Mouse (Mus musculus): ENCODE measurements around the gene Zfp771. TPM values are rescaled to one million over a fixed set of nuclear protein-coding genes. Genes with fewer than 3 reads are reported as not detected.

Gene Zfp771
- polyA plus RNA-seq, 1 experiment: 41.0 TPM

DNA sequence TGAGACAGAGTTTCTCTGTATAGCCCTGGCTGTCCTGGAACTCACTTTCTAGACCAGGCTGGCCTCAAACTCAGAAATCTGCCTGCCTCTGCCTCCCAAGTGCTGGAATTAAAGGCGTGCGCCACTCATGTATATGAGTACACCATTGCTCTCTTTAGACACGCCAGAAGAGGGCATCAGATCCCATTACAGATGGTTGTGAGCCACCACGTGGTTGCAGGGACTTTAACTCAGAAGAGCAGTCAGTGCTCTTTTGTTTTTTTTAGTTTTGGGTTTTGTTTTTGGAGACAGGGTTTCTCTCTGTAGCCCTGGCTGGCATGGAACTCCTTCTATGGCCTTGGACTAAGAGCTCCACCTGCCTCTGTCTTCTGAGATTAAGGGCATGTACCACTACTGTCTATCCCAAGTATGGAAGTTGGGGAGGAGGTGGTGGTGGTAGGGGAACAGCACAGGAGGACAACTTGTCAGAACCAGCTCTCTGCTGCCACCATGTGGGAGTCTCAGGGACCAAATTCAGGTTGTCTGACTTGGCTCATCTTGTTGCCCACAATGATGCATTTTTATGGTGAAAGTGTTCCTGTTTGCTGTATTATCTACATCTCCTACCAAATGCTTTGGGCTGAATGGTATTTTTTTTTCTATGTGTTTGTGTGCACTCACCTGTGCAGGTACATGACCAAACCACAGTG is 15.3 kb upstream of the Zfp771 start:
- no peaks in the 10 kb centered on the region for H3K27me3 ChIP-seq (ENCODE audit: control insufficient read depth, insufficient read depth, low read length)
- peaks cover 4% of the 10 kb centered on the region for H3K4me1 ChIP-seq (ENCODE audit: control insufficient read depth, insufficient read depth, low read length)
- no peak overlapping the region for H3K27ac ChIP-seq (ENCODE audit: control insufficient read depth, insufficient read depth, low read depth, low read length)
- no peak overlapping the region for H3K4me3 ChIP-seq (ENCODE audit: control insufficient read depth, low read depth, low read length)
- peak; percentile 64; the same call in 1 of the 2 replicates for TF ChIP-seq CTCF (IDR thresholded peaks at IDR 0.05; ENCODE audit: control insufficient read depth, insufficient read depth, insufficient replicate concordance, low read depth, low read length)
- no peak for TF ChIP-seq POLR2A (IDR thresholded peaks at IDR 0.05; ENCODE audit: control insufficient read depth, low read depth, low read length)
- H3K36me3 ChIP-seq (ENCODE audit: control insufficient read depth, insufficient read depth, low read length): no peaks in the 10 kb centered on the region

DNA sequence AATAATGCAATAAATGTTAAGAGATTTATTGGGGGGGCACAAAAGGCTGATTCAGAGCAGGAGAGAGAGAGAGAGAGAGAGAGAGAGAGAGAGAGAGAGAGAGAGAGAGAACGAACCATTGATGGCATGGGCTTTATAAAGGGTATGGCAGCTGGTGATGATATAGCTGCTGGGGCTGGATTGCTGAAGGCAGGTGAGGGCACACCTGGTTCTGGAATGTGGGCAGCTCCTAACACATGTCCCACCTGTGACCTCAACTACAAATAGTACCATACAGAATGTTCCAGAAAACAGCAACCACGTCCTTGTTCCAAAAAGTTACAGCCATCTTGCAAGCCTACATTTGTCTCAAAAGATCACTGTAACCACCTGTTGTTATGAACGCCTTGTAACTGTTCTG is 12.7 kb upstream of the Zfp771 start:
- Histone ChIP-seq H3K27me3 (ENCODE audit: control insufficient read depth, insufficient read depth, low read length) (no peaks in the 10 kb centered on the region), H3K36me3 (ENCODE audit: control insufficient read depth, insufficient read depth, low read length) (no peaks in the 10 kb centered on the region), H3K4me1 (ENCODE audit: control insufficient read depth, insufficient read depth, low read length) (peaks cover 4% of the 10 kb centered on the region), H3K4me3 (ENCODE audit: control insufficient read depth, low read depth, low read length) (no peak overlapping the region), H3K27ac (ENCODE audit: control insufficient read depth, insufficient read depth, low read depth, low read length) (no peak overlapping the region)
- TF ChIP-seq CTCF (IDR thresholded peaks at IDR 0.05; ENCODE audit: control insufficient read depth, insufficient read depth, insufficient replicate concordance, low read depth, low read length): no peak
- no peak for TF ChIP-seq POLR2A (IDR thresholded peaks at IDR 0.05; ENCODE audit: control insufficient read depth, low read depth, low read length)

DNA sequence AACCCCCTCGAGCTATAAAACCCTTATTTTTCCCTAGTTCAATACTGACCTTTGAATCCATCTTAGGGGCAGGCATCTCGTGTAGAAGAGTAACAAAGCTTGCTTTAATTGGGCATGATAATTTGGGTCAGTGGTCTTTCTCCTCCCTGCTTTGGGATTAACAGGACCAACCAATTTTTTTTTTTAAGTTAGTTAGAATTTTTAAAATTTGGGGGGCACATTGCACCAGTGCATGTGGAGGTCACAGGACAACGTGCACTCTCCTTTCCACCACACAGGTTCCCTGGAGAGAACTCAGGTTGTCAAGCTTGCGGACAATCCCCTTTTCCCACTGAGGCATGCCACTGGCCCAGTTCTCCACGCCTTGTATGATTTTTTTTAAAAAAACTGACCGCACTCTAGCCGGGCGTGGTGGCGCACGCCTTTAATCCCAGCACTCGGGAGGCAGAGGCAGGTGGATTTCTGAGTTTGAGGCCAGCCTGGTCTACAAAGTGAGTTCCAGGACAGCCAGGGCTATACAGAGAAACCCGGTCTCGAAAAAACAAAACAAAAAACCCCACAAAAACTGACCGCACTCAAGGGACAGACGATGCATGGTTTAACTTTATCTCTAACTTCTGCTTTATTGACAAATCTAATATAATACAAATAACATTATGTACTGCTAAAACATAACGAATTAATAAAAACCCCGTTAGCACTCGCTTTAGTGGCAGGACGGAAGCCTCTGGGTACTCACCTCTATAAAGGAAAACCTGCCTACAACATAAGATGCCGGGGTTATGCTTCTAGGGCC is 12.1 kb upstream of the Zfp771 start:
- Histone ChIP-seq H3K27ac (ENCODE audit: control insufficient read depth, insufficient read depth, low read depth, low read length) (peak overlapping the region; percentile 81), H3K4me3 (ENCODE audit: control insufficient read depth, low read depth, low read length) (peak overlapping the region; percentile 92), H3K4me1 (ENCODE audit: control insufficient read depth, insufficient read depth, low read length) (peaks cover 4% of the 10 kb centered on the region), H3K36me3 (ENCODE audit: control insufficient read depth, insufficient read depth, low read length) (no peaks in the 10 kb centered on the region), H3K27me3 (ENCODE audit: control insufficient read depth, insufficient read depth, low read length) (no peaks in the 10 kb centered on the region)
- TF ChIP-seq POLR2A (IDR thresholded peaks at IDR 0.05; ENCODE audit: control insufficient read depth, low read depth, low read length): no peak
- no peak for TF ChIP-seq CTCF (IDR thresholded peaks at IDR 0.05; ENCODE audit: control insufficient read depth, insufficient read depth, insufficient replicate concordance, low read depth, low read length)

DNA sequence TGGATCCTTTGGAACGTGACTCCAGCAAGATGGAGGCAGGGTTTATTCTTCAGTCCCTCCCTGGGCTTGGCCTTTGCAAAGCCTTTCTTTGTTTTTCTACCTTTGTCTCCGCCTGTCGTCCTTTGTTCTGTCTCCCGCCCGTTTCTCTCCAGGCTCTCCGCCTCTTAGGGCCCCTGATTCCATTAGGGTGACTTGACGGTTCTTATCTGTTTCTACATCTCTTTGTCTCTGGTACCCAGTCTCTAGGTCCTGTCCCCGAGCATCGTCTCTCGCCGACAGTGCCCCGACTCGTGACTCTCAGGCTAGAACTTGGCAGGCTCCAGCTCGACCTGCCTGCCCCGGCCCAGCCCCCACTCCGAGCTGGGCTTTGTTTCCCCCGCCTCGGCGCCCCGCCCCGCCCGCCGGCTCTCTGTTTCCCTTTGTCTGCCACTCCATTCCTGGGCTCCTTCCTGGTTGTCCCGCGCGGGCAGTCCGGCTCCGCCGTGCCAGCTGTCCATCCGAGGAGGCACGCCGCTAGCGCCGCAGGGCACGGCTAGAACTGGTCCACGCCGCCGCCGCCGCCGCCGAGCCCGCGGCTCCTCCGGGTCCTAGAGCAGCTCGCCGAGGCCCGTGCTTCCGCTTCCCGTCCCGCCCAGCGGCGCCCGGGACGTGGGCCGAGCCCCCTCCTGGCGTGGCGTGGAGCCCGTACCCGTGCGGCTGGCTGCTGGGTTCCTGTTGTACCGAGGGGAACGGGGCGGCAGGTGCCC is 11.3 kb upstream of the Zfp771 start, which contains the start of the genes Zfp553 and Sept1:
Zfp553 (plus strand) TSS at position 440 of the 746 bp plus-strand sequence.
Sept1 (minus strand) TSS at position 509 of the 746 bp plus-strand sequence.
- H3K36me3 ChIP-seq (ENCODE audit: control insufficient read depth, insufficient read depth, low read length): no peaks in the 10 kb centered on the region
- H3K4me3 ChIP-seq (ENCODE audit: control insufficient read depth, low read depth, low read length): peak within 1 kb of the TSS; percentile 92
- no peaks in the 10 kb centered on the region for H3K27me3 ChIP-seq (ENCODE audit: control insufficient read depth, insufficient read depth, low read length)
- peak within 1 kb of the TSS; percentile 81 for H3K27ac ChIP-seq (ENCODE audit: control insufficient read depth, insufficient read depth, low read depth, low read length)
- peaks cover 4% of the 10 kb centered on the region for H3K4me1 ChIP-seq (ENCODE audit: control insufficient read depth, insufficient read depth, low read length)
- peak; percentile 56 for TF ChIP-seq POLR2A (IDR thresholded peaks at IDR 0.05; ENCODE audit: control insufficient read depth, low read depth, low read length)
- no peak for TF ChIP-seq CTCF (IDR thresholded peaks at IDR 0.05; ENCODE audit: control insufficient read depth, insufficient read depth, insufficient replicate concordance, low read depth, low read length)

DNA sequence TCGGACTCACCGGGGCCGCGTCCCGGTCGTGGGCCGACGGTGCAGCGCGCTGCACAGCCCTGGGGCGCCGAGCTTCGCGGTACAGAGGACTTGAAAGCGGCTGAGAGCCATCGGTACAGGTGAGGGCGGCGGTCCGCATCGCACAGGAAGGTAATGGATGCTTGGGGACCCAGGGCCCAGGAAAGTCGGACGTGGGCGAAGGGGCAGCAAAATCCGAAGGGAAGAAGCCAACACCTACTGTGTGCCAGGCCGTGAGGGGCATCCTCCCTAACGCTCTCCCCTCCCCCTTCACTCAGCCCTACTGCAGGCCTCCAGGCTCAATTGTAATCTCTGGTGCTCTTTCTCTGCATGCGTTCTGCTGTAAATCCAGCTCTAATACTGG is 10.7 kb upstream of the Zfp771 start:
- Histone ChIP-seq H3K4me3 (ENCODE audit: control insufficient read depth, low read depth, low read length) (peak overlapping the region; percentile 92), H3K27ac (ENCODE audit: control insufficient read depth, insufficient read depth, low read depth, low read length) (peak overlapping the region; percentile 81), H3K36me3 (ENCODE audit: control insufficient read depth, insufficient read depth, low read length) (no peaks in the 10 kb centered on the region), H3K27me3 (ENCODE audit: control insufficient read depth, insufficient read depth, low read length) (no peaks in the 10 kb centered on the region), H3K4me1 (ENCODE audit: control insufficient read depth, insufficient read depth, low read length) (peaks cover 4% of the 10 kb centered on the region)
- TF ChIP-seq CTCF (IDR thresholded peaks at IDR 0.05; ENCODE audit: control insufficient read depth, insufficient read depth, insufficient replicate concordance, low read depth, low read length) (no peak), POLR2A (IDR thresholded peaks at IDR 0.05; ENCODE audit: control insufficient read depth, low read depth, low read length) (no peak; the same call in 1 of the 2 replicates)

DNA sequence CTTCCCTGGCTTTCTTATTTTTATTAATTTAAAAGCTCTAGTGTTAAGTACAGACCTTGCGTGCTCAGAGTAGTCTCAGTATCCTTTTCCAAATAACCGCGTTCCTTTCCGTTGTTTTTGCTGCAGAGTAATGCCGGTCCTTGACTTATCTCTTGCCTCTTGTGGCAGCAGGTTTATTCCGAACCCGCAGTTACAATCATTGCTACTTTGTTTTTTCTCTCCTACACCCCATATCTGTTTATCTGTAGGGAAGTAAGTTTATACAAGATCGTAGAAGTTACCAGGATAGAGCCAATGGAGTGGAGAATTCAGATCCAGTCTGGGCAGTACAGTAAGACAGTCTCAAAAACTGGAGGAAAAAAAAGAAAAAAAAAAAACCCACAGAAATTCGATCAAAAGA is 10.3 kb upstream of the Zfp771 start:
- TF ChIP-seq CTCF (IDR thresholded peaks at IDR 0.05; ENCODE audit: control insufficient read depth, insufficient read depth, insufficient replicate concordance, low read depth, low read length) (no peak), POLR2A (IDR thresholded peaks at IDR 0.05; ENCODE audit: control insufficient read depth, low read depth, low read length) (no peak)
- H3K4me1 ChIP-seq (ENCODE audit: control insufficient read depth, insufficient read depth, low read length): peaks cover 4% of the 10 kb centered on the region
- H3K27ac ChIP-seq (ENCODE audit: control insufficient read depth, insufficient read depth, low read depth, low read length): no peak overlapping the region
- no peaks in the 10 kb centered on the region for H3K36me3 ChIP-seq (ENCODE audit: control insufficient read depth, insufficient read depth, low read length)
- H3K27me3 ChIP-seq (ENCODE audit: control insufficient read depth, insufficient read depth, low read length): no peaks in the 10 kb centered on the region
- H3K4me3 ChIP-seq (ENCODE audit: control insufficient read depth, low read depth, low read length): peak overlapping the region; percentile 92

DNA sequence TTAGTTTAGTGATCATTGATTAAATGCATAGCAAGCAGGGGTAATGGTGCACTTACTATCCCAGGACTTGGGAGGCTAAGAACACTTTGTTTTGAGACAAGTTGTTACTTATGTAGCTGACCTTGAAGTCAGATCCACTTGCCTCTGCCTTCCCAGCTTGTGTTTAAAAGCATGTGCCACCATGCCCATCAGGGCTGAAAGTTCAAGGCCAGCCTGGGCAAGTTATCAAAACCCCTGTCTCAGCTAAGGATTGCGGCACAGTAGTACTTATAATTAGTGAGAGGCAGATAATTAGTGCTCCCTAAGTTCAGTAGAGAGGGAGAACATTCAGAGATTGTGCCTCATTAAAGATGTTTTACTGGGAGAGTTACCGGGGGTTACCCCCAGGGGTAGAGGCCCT is 9.3 kb upstream of the Zfp771 start:
- Histone ChIP-seq H3K4me3 (ENCODE audit: control insufficient read depth, low read depth, low read length) (no peak overlapping the region), H3K27ac (ENCODE audit: control insufficient read depth, insufficient read depth, low read depth, low read length) (no peak overlapping the region), H3K27me3 (ENCODE audit: control insufficient read depth, insufficient read depth, low read length) (no peaks in the 10 kb centered on the region), H3K36me3 (ENCODE audit: control insufficient read depth, insufficient read depth, low read length) (no peaks in the 10 kb centered on the region), H3K4me1 (ENCODE audit: control insufficient read depth, insufficient read depth, low read length) (peaks cover 4% of the 10 kb centered on the region)
- TF ChIP-seq POLR2A (IDR thresholded peaks at IDR 0.05; ENCODE audit: control insufficient read depth, low read depth, low read length) (no peak), CTCF (IDR thresholded peaks at IDR 0.05; ENCODE audit: control insufficient read depth, insufficient read depth, insufficient replicate concordance, low read depth, low read length) (no peak)
